Mouse (Mus musculus): ENCODE results near the gene Dgkd. TPM values are rescaled to one million over a fixed set of nuclear protein-coding genes. Genes with fewer than 3 reads are reported as not detected.

Dgkd gene
- polyA plus RNA-seq, 2 experiments = 26.7 to 35.5 TPM

DNA sequence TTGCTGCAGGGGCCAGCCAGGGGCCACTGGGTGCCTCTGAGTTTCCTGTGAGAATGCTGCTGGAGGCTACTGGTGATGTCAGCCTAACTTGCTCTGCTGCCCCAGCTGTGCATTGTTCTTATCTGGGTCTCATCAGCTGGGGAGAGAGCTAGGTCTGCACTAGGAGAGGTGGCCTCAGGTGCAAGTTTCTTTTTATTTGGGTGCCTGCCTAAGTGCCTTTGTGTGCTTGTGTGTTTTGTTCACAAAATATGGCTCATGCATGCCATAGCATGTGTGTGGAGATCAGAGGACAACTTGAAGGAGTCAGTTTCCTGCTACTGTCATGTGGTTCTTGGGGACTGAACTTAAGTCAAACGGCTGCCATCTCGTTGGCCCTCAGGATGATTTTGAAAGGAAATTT is 46.6 kb downstream of the Dgkd start:
- H3K27me3 ChIP-seq (ENCODE audit: control insufficient read depth, insufficient read depth, low read length) = no peaks in the 10 kb centered on the region
- H3K9ac ChIP-seq (ENCODE audit: low read depth, low read length, severe bottlenecking) = no peak overlapping the region
- H3K4me2 ChIP-seq (replicated peaks; ENCODE audit: low read depth, low read length, severe bottlenecking) = no peak overlapping the region
- no peak overlapping the region for H3K4me3 ChIP-seq (replicated peaks; ENCODE audit: low read length)
- DNase-seq (ENCODE audit: low spot score) = no peak
- no peak overlapping the region for H3K27ac ChIP-seq (replicated peaks; ENCODE audit: low read depth, low read length)
- TF ChIP-seq POLR2A (IDR thresholded peaks at IDR 0.05; ENCODE audit: borderline replicate concordance, extremely low read depth, insufficient read depth, insufficient read length) = no peak
- H3K9me3 ChIP-seq (ENCODE audit: control insufficient read depth, low read length) = no peaks in the 10 kb centered on the region
- ATAC-seq (ENCODE audit: low FRiP score, low read depth) = no peak
- WGBS = 78% methylated on average over 2 of the region's 2 CpGs
- no peaks in the 10 kb centered on the region; the same call in 1 of the 2 replicates for H3K36me3 ChIP-seq (ENCODE audit: control insufficient read depth, insufficient read depth, low read length)
- H3K4me1 ChIP-seq (ENCODE audit: control insufficient read depth, insufficient read depth, low read length) = no peaks in the 10 kb centered on the region

DNA sequence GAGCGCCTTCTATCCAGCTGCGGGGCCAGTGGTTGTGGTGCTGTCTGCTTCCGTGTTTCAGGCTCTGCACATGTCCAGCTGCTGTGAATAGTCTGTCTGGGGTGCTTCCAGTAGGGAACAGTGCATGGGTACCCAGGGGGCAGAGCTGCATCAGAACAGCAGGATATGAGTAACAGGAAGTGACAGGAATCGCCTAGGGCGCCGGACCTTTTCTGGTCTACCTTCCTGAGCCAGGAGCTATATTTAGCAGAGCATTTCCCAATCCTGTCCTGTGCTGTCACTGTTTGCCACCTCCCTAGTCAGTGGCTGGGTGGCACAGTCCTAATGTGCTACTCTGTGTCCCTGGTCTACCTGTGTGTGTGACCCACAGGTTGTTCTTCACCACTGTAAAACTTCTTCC is 47.9 kb downstream of the Dgkd start:
- no peak overlapping the region for H3K27ac ChIP-seq (replicated peaks; ENCODE audit: low read depth, low read length)

DNA sequence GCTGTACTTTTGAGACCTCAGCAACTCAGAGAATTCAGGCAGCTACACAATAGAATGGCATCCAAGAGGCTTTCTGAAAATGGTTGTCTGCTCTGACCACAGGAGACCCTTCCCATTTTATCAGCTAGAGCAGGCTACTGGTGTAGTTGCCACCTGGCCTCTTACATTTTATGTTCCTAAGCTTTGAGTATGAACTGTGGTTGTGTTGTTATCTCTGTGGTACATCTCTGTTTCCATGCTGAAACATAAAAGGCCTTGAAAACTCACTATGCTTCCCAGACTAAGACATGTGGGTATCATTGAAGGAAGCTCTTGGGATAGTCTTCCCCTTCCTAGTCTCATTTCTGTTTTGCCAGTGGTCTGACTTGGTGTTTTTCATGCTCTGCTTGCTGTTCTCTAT is 49.1 kb downstream of the Dgkd start:
- Histone ChIP-seq H3K36me3 (ENCODE audit: control insufficient read depth, insufficient read depth, low read length) (0 out of 2 replicates have a peak, but pooled peaks cover 4% of the 10 kb centered on the region), H3K4me2 (replicated peaks; ENCODE audit: low read depth, low read length, severe bottlenecking) (no peak overlapping the region), H3K27me3 (ENCODE audit: control insufficient read depth, insufficient read depth, low read length) (no peaks in the 10 kb centered on the region), H3K4me3 (replicated peaks; ENCODE audit: low read length) (no peak overlapping the region), H3K27ac (replicated peaks; ENCODE audit: low read depth, low read length) (no peak overlapping the region), H3K9me3 (ENCODE audit: control insufficient read depth, low read length) (no peaks in the 10 kb centered on the region), H3K4me1 (ENCODE audit: control insufficient read depth, insufficient read depth, low read length) (no peaks in the 10 kb centered on the region), H3K9ac (ENCODE audit: low read depth, low read length, severe bottlenecking) (no peak overlapping the region)
- TF ChIP-seq POLR2A (IDR thresholded peaks at IDR 0.05; ENCODE audit: borderline replicate concordance, extremely low read depth, insufficient read depth, insufficient read length) = no peak
- ATAC-seq (ENCODE audit: low FRiP score, low read depth) = no peak
- no peak for DNase-seq (ENCODE audit: low spot score)

More for the DNA sequence above, 47.9 kb downstream of the Dgkd start:
- no peaks in the 10 kb centered on the region for H3K4me1 ChIP-seq (ENCODE audit: control insufficient read depth, insufficient read depth, low read length)
- no peak for DNase-seq (ENCODE audit: low spot score)
- ATAC-seq (ENCODE audit: low FRiP score, low read depth) = no peak
- no peak overlapping the region for H3K4me3 ChIP-seq (replicated peaks; ENCODE audit: low read length)
- no peaks in the 10 kb centered on the region for H3K27me3 ChIP-seq (ENCODE audit: control insufficient read depth, insufficient read depth, low read length)
- H3K4me2 ChIP-seq (replicated peaks; ENCODE audit: low read depth, low read length, severe bottlenecking) = no peak overlapping the region
- H3K9ac ChIP-seq (ENCODE audit: low read depth, low read length, severe bottlenecking) = no peak overlapping the region
- H3K9me3 ChIP-seq (ENCODE audit: control insufficient read depth, low read length) = no peaks in the 10 kb centered on the region
- 83% methylated on average over 6 of the region's 6 CpGs for WGBS
- no peaks in the 10 kb centered on the region; the same call in 1 of the 2 replicates for H3K36me3 ChIP-seq (ENCODE audit: control insufficient read depth, insufficient read depth, low read length)
- TF ChIP-seq POLR2A (IDR thresholded peaks at IDR 0.05; ENCODE audit: borderline replicate concordance, extremely low read depth, insufficient read depth, insufficient read length) = no peak

DNA sequence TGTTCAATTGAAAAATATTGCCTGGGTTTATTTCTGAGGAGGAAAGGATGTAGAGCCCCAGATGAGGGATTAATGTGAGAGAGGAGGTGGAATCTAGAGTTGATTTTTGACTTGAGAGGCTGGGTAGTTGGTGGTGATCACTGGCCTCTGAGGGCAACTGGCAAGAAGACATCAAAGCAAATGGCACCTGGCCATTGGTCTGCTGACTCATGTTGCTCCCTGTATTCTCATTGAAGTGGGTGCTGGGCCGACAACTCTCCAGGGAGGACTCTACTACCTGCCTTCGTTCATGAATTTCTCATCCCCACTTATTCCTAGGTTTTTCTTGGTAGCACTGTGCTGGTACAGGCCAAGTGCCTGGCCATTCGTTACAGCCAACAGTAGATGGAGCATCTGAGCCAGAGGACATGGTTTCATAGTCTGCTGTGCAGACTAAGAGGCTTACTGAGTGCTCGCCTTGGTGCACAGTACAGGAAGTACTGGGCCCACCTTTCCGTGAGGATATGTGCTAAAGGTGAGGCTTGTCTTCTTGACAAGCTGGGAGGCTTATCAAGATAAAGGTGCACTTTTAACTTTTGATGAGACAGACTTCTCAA is 53.4 kb downstream of the Dgkd start:
- H3K9ac ChIP-seq (ENCODE audit: low read depth, low read length, severe bottlenecking) = no peak overlapping the region
- DNase-seq (ENCODE audit: low spot score) = no peak
- WGBS = 89% methylated on average over 5 of the region's 5 CpGs
- H3K4me2 ChIP-seq (replicated peaks; ENCODE audit: low read depth, low read length, severe bottlenecking) = no peak overlapping the region
- no peaks in the 10 kb centered on the region for H3K4me1 ChIP-seq (ENCODE audit: control insufficient read depth, insufficient read depth, low read length)
- no peaks in the 10 kb centered on the region for H3K9me3 ChIP-seq (ENCODE audit: control insufficient read depth, low read length)
- H3K27me3 ChIP-seq (ENCODE audit: control insufficient read depth, insufficient read depth, low read length) = no peaks in the 10 kb centered on the region
- ATAC-seq (ENCODE audit: low FRiP score, low read depth) = no peak
- H3K27ac ChIP-seq (replicated peaks; ENCODE audit: low read depth, low read length) = no peak overlapping the region
- peaks cover 15% of the 10 kb centered on the region; the same call in 1 of the 2 replicates for H3K36me3 ChIP-seq (ENCODE audit: control insufficient read depth, insufficient read depth, low read length)
- H3K4me3 ChIP-seq (replicated peaks; ENCODE audit: low read length) = no peak overlapping the region
- TF ChIP-seq POLR2A (IDR thresholded peaks at IDR 0.05; ENCODE audit: borderline replicate concordance, extremely low read depth, insufficient read depth, insufficient read length) = no peak

DNA sequence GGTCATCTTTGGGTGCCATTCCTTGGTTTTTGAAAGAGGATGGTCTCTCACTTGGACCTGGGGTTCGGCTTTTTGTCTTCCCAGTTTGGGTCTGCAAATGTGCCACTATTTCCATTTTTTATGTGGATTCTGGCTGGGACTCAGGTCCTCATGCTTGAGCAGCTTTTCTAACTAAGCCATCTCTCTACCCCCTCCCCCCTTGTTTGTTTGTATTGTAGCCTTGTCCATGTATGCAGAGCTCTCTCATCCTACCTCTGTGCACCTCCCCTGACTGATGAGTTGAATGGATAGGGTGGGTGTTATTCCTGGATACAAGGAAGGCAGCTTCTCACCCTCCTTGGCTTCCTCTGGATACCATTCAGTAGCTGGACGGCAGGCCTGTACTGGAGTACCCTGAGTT is 54.9 kb downstream of the Dgkd start:
- no peak overlapping the region for H3K9ac ChIP-seq (ENCODE audit: low read depth, low read length, severe bottlenecking)
- no peak for DNase-seq (ENCODE audit: low spot score)

More for the DNA sequence above, 54.9 kb downstream of the Dgkd start:
- 88% methylated on average over 2 of the region's 2 CpGs for WGBS
- peaks cover 15% of the 10 kb centered on the region; the same call in 1 of the 2 replicates for H3K36me3 ChIP-seq (ENCODE audit: control insufficient read depth, insufficient read depth, low read length)
- no peaks in the 10 kb centered on the region; the same call in 1 of the 2 replicates for H3K4me1 ChIP-seq (ENCODE audit: control insufficient read depth, insufficient read depth, low read length)
- H3K27me3 ChIP-seq (ENCODE audit: control insufficient read depth, insufficient read depth, low read length) = no peaks in the 10 kb centered on the region
- H3K27ac ChIP-seq (replicated peaks; ENCODE audit: low read depth, low read length) = no peak overlapping the region
- H3K4me2 ChIP-seq (replicated peaks; ENCODE audit: low read depth, low read length, severe bottlenecking) = no peak overlapping the region
- ATAC-seq (ENCODE audit: low FRiP score, low read depth) = no peak
- no peak for TF ChIP-seq POLR2A (IDR thresholded peaks at IDR 0.05; ENCODE audit: borderline replicate concordance, extremely low read depth, insufficient read depth, insufficient read length)
- no peaks in the 10 kb centered on the region for H3K9me3 ChIP-seq (ENCODE audit: control insufficient read depth, low read length)
- H3K4me3 ChIP-seq (replicated peaks; ENCODE audit: low read length) = no peak overlapping the region
